Comparison of ENCODE assay signal across 10 mouse cellular contexts in the genomic region with DNA sequence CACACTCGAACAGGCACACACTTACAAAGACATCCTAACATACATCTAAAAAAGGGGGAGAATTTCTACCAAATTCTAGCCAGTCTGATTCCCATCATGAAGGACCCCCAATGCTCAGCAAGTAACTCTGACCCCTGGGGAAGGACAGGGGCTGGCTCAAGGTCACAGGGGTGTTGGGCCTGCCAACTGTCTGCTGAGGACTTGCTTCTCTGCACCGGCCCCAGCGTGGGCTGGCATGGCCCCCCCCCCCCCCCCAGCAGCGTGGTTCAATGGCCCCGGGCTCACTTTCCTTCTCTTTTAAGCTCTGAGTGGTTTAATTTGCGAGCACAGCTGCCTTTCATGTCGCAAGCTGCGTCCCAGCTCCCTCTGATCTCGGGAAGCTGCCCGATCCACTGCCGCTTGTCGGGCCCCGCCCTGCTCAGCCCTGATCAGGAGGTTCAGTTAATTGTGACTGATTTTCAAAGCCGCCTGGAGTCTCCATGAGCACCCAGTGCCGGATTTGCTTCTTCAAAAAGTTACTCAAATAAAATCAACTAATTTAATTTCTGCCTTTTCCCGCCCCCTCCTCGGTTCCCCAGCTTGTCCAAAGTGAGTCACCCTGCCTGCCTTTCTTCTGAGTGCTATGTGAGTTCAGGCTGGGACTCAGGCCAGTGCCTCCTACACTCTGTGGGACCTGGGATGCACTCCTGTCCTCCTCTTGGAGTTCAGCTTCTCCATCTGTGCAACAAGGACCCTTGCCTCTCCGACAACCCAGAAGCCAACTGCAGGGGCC.
DNase-seq lines count a peak whose midpoint lies in the region; ATAC-seq lines count a peak whose summit lies in the region.
"Had no signal": no experiment of that assay in that cellular context is flagged by ENCODE, and none has a peak within 500 bp of the region (broad histone marks: within the 10 kb centered on the region; RNA-seq: fewer than 3 reads in every experiment).

No protein-coding gene starts in this region.

- H3K9me3 ChIP-seq in forebrain, embryonic 11.5 days (ENCODE audit: control insufficient read depth, low read length), result no peaks in the 10 kb centered on the region
- H3K9me3 ChIP-seq: heart, embryonic 15.5 days had no signal

- peaks cover 7% of the 10 kb centered on the region; the same call in 1 of the 2 replicates for H3K4me1 ChIP-seq in forebrain, embryonic 11.5 days (replicated peaks; ENCODE audit: control insufficient read depth, insufficient read depth, low read length)
- H3K4me1 ChIP-seq: heart, embryonic 15.5 days had no signal

- DNase-seq in lung, postnatal 36 days, result peak; percentile 1
- no peak for DNase-seq in lung, postnatal 25 days (ENCODE audit: low spot score)
- DNase-seq in adipocyte (ENCODE audit: low spot score), result peak; percentile 16
- peak; percentile 71 for DNase-seq in forebrain, embryonic 11.5 days (ENCODE audit: low spot score)
- DNase-seq in retina, postnatal 1 day, result peak; percentile 53
- DNase-seq in gastrocnemius, postnatal 14 days, result no peak
- DNase-seq in cerebellum, postnatal 36 days, result no peak
- DNase-seq: kidney, postnatal 36 days; lung, embryonic 14.5 days had no signal

- 12% methylated on average over 17 of the region's 18 CpGs for WGBS in forebrain, embryonic 11.5 days

- no peak overlapping the region for H3K4me3 ChIP-seq in forebrain, embryonic 11.5 days (ENCODE audit: low read depth, low read length)
- H3K4me3 ChIP-seq: heart, embryonic 15.5 days had no signal

- H3K27me3 ChIP-seq in forebrain, embryonic 11.5 days (ENCODE audit: control insufficient read depth, insufficient read depth, low read length), result peaks cover 2% of the 10 kb centered on the region; the same call in 1 of the 2 replicates

- intact Hi-C loops in gastrocnemius, postnatal 14 days (cut with DNase I; ENCODE audit: low total_unique reads), result no loop called here

- H3K4me2 ChIP-seq in forebrain, embryonic 11.5 days (ENCODE audit: low read depth, low read length, severe bottlenecking), result 0 out of 2 replicates have a peak overlapping the region, but pooled peaks have one; percentile 8
- H3K4me2 ChIP-seq: heart, embryonic 15.5 days; lung, embryonic 14.5 days had no signal

- 0 out of 2 replicates have a peak overlapping the region, but pooled peaks have one; percentile 16 for H3K9ac ChIP-seq in forebrain, embryonic 11.5 days (ENCODE audit: low read length)
- H3K9ac ChIP-seq: heart, embryonic 15.5 days; lung, embryonic 14.5 days had no signal

- H3K27ac ChIP-seq in forebrain, embryonic 11.5 days (ENCODE audit: low read depth, low read length), result peak overlapping the region; percentile 27
- H3K27ac ChIP-seq: heart, embryonic 15.5 days had no signal

- ATAC-seq in forebrain, embryonic 11.5 days (replicated peaks; ENCODE audit: low FRiP score), result peak; percentile 73

- no peaks in the 10 kb centered on the region for H3K36me3 ChIP-seq in forebrain, embryonic 11.5 days (ENCODE audit: control insufficient read depth, insufficient read depth, low read length)
- H3K36me3 ChIP-seq: heart, embryonic 15.5 days had no signal

Comparison
In these comparisons a context has a peak if more than half of its experiments do, and no peak if none do; other contexts are left out.
1. DNase-seq: peak in lung, postnatal 36 days (single experiment), adipocyte (single experiment), forebrain, embryonic 11.5 days (single experiment) and retina, postnatal 1 day (single experiment); none in lung, postnatal 25 days (single experiment), gastrocnemius, postnatal 14 days (single experiment) and cerebellum, postnatal 36 days (0 of 2).